Mouse (Mus musculus) midbrain, embryonic 14.5 days (tissue): ENCODE data around the gene Aco2. TPM values are rescaled to one million over a fixed set of nuclear protein-coding genes. Genes with fewer than 3 reads are reported as not detected.

Experiments used
- ATAC-seq: fragments of 200-750 bp; cut with Nextera tagmentation; 2 replicates; pipeline ENCODE4 v1.8.0; 2017; ENCODE audit warnings: moderate number of reproducible peaks, moderate library complexity; ENCODE audit not compliant: low FRiP score, low TSS enrichment
- DNase-seq: peaks from one replicate; pipeline ENCODE4 v3.0.0-alpha.2; 2015
- H3K27ac ChIP-seq: fragments of 300-500 bp; sonication (generic); replicated peaks from 2 replicates; pipeline ENCODE4 v1.5.1; 2014; ENCODE audit warnings: mild to moderate bottlenecking, low read depth, low read length, moderate library complexity
- H3K27me3 ChIP-seq: fragments of 300-500 bp; sonication (generic); 2 replicates; pipeline ENCODE4 v1.6.1; 2014; ENCODE audit warnings: low read length, control low read depth, mixed read lengths; ENCODE audit not compliant: control insufficient read depth, insufficient read depth
- H3K36me3 ChIP-seq: fragments of 300-500 bp; sonication (generic); 2 replicates; pipeline ENCODE4 v1.6.1; 2014; ENCODE audit warnings: low read length, control low read depth; ENCODE audit not compliant: control insufficient read depth, insufficient read depth
- H3K4me1 ChIP-seq: fragments of 300-500 bp; sonication (generic); 2 replicates; pipeline ENCODE4 v1.6.1; 2014; ENCODE audit warnings: mild to moderate bottlenecking, antibody characterized with exemption, low read length, control low read depth; ENCODE audit not compliant: control insufficient read depth, insufficient read depth
- H3K4me2 ChIP-seq: fragments of 300-500 bp; sonication (generic); 2 replicates; pipeline ENCODE4 v1.6.1; 2014; ENCODE audit warnings: mild to moderate bottlenecking, low read length, moderate library complexity
- H3K4me3 ChIP-seq: fragments of 300-500 bp; sonication (generic); replicated peaks from 2 replicates; pipeline ENCODE4 v1.5.1; 2014; ENCODE audit warnings: low read depth, low read length
- H3K9ac ChIP-seq: fragments of 300-500 bp; sonication (generic); replicated peaks from 2 replicates; pipeline ENCODE4 v1.6.1; 2014; ENCODE audit warnings: mild to moderate bottlenecking, low read length, moderate library complexity
- H3K9me3 ChIP-seq: fragments of 300-500 bp; sonication (generic); 2 replicates; pipeline ENCODE4 v1.6.1; 2016; ENCODE audit warnings: low read length, control low read depth, mixed read lengths; ENCODE audit not compliant: control insufficient read depth
- WGBS: fragments of 180-500 bp; shearing (Covaris S2); extraction: QIAGEN DNeasy Blood & Tissue Kit; methylation state at CpG from one replicate; pipeline ENCODE4 v1.1.7; 2014; 5-methylcytosine and 5-hydroxymethylcytosine counted together
- polyA plus RNA-seq: library from polyadenylated mRNA; unstranded; fragments of >200 nt; fragmentation: Nextera tagmentation; extraction: Ambion mirVana; gene quantifications from 2 replicates; pipeline ENCODE4 v1.2.1, GENCODE M21; 2014

Gene Aco2
- polyA plus RNA-seq, 1 experiment from 2014 or later = 221 TPM

DNA sequence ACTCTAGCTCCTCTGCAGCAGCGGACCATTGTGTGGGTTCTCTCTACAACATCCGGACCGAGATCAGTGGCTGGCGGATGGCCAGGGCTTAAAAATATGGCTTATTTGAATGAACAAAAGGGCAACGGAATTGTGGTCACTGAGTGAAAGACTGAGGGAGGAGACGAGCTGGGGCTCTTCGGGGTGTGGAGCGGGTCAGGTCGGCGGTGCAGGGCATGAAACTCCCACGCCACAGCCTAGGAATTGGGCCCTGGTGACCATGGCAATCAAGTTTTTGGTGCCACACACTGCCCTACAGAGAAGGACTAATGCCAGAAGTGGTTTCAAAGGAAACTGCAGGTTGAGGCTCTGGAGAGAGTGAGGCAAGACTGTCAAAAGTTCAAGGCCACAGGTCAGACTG is 56.2 kb downstream of the Aco2 start:
- H3K27me3 ChIP-seq = no peaks in the 10 kb centered on the region
- H3K4me2 ChIP-seq = no peak overlapping the region
- DNase-seq (peak; percentile 65), ATAC-seq (no peak)
- no peak overlapping the region for H3K27ac ChIP-seq
- WGBS = 46% methylated on average over 11 of the region's 11 CpGs
- H3K9ac ChIP-seq = no peak overlapping the region
- no peaks in the 10 kb centered on the region for H3K9me3 ChIP-seq
- H3K4me3 ChIP-seq = no peak overlapping the region
- H3K4me1 ChIP-seq = peaks cover 10% of the 10 kb centered on the region
- H3K36me3 ChIP-seq = no peaks in the 10 kb centered on the region

DNA sequence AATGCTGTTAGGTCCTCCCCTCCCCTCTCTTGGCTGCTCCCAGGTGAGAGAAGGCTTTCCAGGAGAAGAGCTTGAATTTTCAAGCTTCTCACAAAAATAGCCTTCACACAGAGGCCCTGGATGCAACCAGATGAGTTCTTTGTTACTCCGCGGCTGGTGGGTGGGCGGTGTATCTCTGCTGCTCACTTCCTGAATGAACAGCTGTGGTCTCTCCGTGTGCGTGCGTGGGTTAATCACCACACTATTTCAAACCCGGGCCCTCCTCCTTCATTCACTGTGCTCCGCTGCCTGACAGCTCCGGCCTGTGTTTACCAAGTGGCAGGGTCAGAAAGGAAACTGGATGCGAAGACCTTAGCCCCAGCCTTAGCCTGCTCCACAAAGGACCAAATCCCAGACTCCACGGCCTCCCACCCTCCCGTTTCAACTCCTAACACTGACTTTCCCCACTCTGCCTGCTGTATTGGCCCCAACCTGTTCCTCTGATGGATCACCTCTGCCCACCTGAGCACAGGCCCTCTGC is 60.9 kb downstream of the Aco2 start:
- ATAC-seq (no peak), DNase-seq (no peak)
- H3K4me3 ChIP-seq = no peak overlapping the region
- H3K27me3 ChIP-seq = no peaks in the 10 kb centered on the region
- H3K27ac ChIP-seq = no peak overlapping the region
- no peak overlapping the region for H3K9ac ChIP-seq
- no peaks in the 10 kb centered on the region for H3K36me3 ChIP-seq
- no peak overlapping the region for H3K4me2 ChIP-seq
- peaks cover 6% of the 10 kb centered on the region; the same call in 1 of the 2 replicates for H3K4me1 ChIP-seq
- H3K9me3 ChIP-seq = no peaks in the 10 kb centered on the region
- 38% methylated on average over 12 of the region's 12 CpGs for WGBS

DNA sequence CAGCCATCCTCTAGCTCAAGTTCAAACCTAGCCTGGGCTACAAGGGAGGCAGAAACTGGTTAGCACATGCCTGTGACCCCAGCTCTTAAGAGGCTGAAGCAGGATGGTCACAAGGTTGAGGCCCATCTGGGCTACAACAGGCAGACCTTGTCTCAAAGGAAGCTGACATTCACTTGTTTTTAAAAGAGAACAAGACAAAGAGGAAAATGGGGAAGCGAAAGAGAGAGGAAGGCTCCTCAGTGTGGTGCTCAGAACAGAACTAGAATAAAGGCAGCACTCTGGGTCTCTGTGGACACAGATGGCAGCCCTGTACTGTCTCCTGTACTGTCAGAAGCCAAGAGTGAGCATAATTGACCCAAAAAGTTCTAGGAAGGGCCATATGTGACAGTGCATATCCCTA is 61.9 kb downstream of the Aco2 start:
- WGBS = 88% methylated on average over 1 of the region's 1 CpGs
- peaks cover 13% of the 10 kb centered on the region for H3K4me1 ChIP-seq
- no peaks in the 10 kb centered on the region for H3K36me3 ChIP-seq
- no peak overlapping the region for H3K9ac ChIP-seq
- no peaks in the 10 kb centered on the region for H3K27me3 ChIP-seq
- no peak overlapping the region for H3K27ac ChIP-seq
- no peak overlapping the region for H3K4me3 ChIP-seq
- DNase-seq (no peak), ATAC-seq (no peak)
- H3K9me3 ChIP-seq = no peaks in the 10 kb centered on the region
- no peak overlapping the region for H3K4me2 ChIP-seq

DNA sequence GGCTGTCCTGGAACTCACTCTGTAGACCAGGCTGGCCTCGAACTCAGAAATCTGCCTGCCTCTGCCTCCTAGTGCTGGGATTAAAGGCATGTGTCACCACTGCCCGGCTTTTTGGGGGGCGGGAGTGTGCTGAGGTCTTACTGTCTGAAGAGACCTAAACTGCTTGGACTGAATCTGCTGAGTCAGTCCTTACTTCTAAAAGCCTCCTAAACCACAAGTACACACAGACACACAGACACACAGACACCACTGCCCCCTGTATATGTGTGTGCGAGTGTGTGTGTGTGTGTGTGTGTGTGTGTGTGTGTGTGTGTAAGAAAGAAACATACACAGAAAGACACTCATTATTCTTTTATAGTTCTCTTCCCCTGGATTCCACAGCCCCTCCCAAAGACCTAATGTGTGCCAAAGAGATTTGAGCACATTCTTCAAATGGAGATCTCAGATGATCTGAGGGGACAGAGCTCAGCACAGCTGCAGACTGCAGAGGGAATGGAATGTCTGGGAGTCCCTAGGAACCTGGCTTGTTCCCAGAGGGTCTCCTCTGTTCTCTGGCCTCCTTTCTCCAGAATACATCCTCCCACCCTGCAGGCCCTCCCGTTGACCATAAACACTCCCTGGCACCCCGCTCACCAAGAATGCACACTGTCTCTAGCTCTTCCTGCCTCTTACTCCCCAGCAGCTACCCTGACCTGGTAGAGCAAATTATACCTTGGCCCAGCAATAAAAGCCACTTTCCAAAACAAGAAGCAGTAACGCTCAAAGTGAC is 63.9 kb downstream of the Aco2 start:
- DNase-seq (peak; percentile 14), ATAC-seq (no peak)
- Histone ChIP-seq H3K9ac (peak overlapping the region; percentile 76), H3K27ac (peak overlapping the region; percentile 93), H3K9me3 (no peaks in the 10 kb centered on the region), H3K4me3 (peak overlapping the region; percentile 61), H3K27me3 (no peaks in the 10 kb centered on the region), H3K4me1 (peaks cover 13% of the 10 kb centered on the region), H3K36me3 (peaks cover 4% of the 10 kb centered on the region; the same call in 1 of the 2 replicates), H3K4me2 (peak overlapping the region; percentile 71)
- 54% methylated on average over 7 of the region's 7 CpGs for WGBS

DNA sequence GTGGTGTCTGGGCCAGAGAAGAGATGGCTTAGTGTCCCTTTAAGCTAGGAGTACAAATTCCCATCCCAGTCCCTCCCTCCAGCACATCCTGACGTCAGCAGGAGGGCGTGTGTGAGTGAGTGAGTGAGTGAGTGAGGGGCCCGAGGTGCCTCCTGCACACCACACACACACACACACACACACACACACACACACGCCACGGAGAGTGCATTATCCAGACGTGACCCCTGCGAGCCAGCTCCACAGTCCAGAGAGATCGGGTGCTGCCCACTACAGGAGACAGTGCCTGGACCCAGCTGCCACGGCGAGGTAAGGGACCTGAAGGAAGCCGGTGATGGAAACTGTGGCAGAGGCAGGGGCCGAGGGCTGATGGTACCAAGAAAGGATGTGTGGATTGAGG is 64.6 kb downstream of the Aco2 start, which contains the start of gene Csdc2:
Gene Csdc2, plus strand, starts transcription at position 81 of the 400 bp plus-strand sequence.
- H3K4me3 ChIP-seq = peak within 1 kb of the TSS; percentile 61
- no peaks in the 10 kb centered on the region for H3K27me3 ChIP-seq
- H3K36me3 ChIP-seq = peaks cover 4% of the 10 kb centered on the region; the same call in 1 of the 2 replicates
- DNase-seq (peak; percentile 88), ATAC-seq (peak; percentile 74)
- H3K4me1 ChIP-seq = peaks cover 13% of the 10 kb centered on the region
- peak within 1 kb of the TSS; percentile 71 for H3K4me2 ChIP-seq
- WGBS = 2% methylated on average over 12 of the region's 12 CpGs
- H3K9me3 ChIP-seq = no peaks in the 10 kb centered on the region
- H3K27ac ChIP-seq = peak within 1 kb of the TSS; percentile 93
- peak within 1 kb of the TSS; percentile 76 for H3K9ac ChIP-seq

DNA sequence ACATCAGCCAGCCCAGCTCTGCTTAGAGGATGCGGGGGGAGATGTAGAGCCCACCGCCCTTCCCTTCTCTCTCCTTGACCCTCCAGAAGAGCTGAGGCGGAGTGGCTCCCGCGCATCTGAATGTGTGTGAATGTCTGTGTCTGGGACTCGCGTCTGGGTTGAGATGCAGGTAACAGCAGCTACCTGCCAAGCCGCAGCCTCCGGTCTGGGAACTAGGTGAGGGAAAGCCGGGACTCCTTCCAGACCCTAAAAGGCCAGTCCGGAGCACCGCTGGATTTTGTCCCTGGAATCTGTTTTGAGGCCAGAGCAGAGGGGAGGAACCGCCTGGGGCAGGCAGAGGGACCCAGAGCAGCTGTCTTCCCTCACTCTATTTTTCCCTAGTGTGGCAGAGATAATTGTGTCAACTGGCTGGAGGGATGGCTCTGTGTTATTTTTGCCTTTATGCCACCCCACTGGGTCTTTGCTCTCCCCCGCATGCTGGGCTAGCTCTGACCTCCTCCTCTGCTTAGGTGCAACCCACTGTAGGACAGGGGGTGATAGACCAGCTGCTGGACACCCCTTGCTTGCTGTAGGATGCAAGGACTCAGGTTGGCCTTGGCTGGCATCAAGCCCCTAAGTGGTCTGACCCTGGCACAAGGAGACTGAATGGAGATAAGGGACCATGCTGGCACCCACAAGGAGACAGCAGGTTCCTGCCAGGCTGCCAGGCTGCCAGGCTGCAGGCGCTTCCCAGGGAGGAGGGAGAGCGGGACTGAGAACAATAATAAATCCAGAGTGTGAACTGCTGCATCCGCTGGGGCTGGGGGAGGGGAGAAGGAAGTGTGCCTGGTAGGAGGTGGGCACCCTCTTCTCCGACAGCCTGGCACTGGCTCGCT is 65.2 kb downstream of the Aco2 start:
- Histone ChIP-seq H3K27me3 (no peaks in the 10 kb centered on the region), H3K27ac (peak overlapping the region; percentile 93), H3K9ac (peak overlapping the region; percentile 76), H3K36me3 (peaks cover 4% of the 10 kb centered on the region; the same call in 1 of the 2 replicates), H3K9me3 (no peaks in the 10 kb centered on the region), H3K4me3 (peak overlapping the region; percentile 61), H3K4me1 (peaks cover 15% of the 10 kb centered on the region), H3K4me2 (peak overlapping the region; percentile 71)
- 5% methylated on average over 19 of the region's 19 CpGs for WGBS
- ATAC-seq (no peak; the same call in 1 of the 2 replicates), DNase-seq (peak; percentile 73)

DNA sequence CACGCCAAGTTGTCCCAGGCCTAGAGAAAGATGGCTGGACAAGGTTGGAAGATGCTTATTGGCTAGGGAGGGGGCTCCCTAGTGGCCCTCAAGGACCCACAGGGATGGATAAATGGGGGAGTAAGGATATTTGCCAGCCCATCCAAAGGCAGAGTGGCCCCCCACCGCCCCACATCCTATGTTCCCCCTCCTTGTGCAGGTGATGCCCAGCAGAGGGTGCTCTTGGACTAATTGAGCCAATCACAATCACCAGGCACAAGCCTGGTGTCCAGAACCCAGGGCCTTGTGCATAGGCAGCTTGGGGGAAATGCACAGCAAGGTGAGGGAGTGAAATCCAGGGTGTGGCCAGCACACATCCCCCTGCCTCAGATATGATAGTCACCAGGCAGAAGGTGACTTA is 66.1 kb downstream of the Aco2 start:
- H3K9ac ChIP-seq = peak overlapping the region; percentile 76
- H3K27me3 ChIP-seq = no peaks in the 10 kb centered on the region
- ATAC-seq = no peak
- H3K4me2 ChIP-seq = peak overlapping the region; percentile 71
- DNase-seq = peak; percentile 75
- 31% methylated on average over 2 of the region's 2 CpGs for WGBS
- peak overlapping the region; percentile 61 for H3K4me3 ChIP-seq
- H3K4me1 ChIP-seq = peaks cover 19% of the 10 kb centered on the region
- peak overlapping the region; percentile 93 for H3K27ac ChIP-seq
- H3K36me3 ChIP-seq = peaks cover 4% of the 10 kb centered on the region; the same call in 1 of the 2 replicates
- no peaks in the 10 kb centered on the region for H3K9me3 ChIP-seq

DNA sequence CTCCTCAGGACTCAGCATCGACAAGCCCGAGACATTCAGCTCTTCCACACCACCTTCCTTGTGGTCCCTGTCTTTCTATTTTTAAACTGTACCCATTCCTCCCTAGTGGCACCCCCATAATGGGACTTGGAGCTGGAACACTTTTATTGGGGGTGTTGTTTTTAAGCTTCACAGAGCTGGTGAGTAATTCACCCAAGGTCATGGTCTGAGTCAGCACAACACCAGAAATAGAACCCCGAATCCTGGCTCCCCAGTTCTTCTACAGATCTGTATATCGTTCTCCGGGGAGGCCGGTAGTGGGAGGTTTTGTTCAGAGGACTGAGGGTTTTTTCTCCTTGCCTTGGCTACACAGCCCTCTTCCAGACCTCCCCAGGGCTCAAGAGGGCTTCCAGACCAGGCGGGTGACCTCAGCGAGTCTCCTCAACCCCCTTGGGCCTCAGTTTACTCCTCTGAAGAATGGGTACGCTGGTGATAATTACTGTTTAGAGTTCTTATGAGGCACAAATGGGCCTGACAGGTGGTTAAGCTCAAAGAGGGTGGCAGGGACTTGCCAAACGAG is 67.1 kb downstream of the Aco2 start:
- Histone ChIP-seq H3K27me3 (no peaks in the 10 kb centered on the region), H3K36me3 (peaks cover 4% of the 10 kb centered on the region; the same call in 1 of the 2 replicates), H3K4me3 (no peak overlapping the region), H3K27ac (no peak overlapping the region), H3K9me3 (no peaks in the 10 kb centered on the region), H3K9ac (no peak overlapping the region), H3K4me1 (peaks cover 21% of the 10 kb centered on the region), H3K4me2 (no peak overlapping the region)
- ATAC-seq (no peak), DNase-seq (no peak)
- 89% methylated on average over 10 of the region's 10 CpGs for WGBS
